Mouse (Mus musculus) heart, postnatal 0 days (tissue): ENCODE data around the gene Cwc25.

Experiments used
- CTCF ChIP-seq: IDR thresholded peaks from 2 replicates; pipeline ENCODE4 v1.5.1; 2016; ENCODE audit warnings: antibody characterized with exemption, control low read depth, low read depth
- EP300 ChIP-seq: IDR thresholded peaks from 2 replicates; pipeline ENCODE4 v1.6.1; 2016; ENCODE audit warnings: antibody characterized with exemption, low read depth

- TF ChIP-seq CTCF (no peak), EP300 (no peak)
Observed at GRCm38 (mm10) chr11:97719041-97719440, 47.3 kb downstream of the Cwc25 start.
